Mouse (Mus musculus) kidney, postnatal 36 days (tissue): ENCODE results near the gene Pdlim5.

Source experiments
- DNase-seq, 2 experiments: peaks; one replicate each; pipeline ENCODE4 v3.0.0; 2021 to 2022; ENCODE audit warnings: mixed read lengths in 2 of 2

The Pdlim5 gene

GRCm38 (mm10) chr3:142334496-142334895 lies 61.0 kb downstream of the Pdlim5 start:
- DNase-seq = no peak

- no peak for DNase-seq
These were observed 62.0 kb downstream of the Pdlim5 start for GRCm38 (mm10) chr3:142333458-142333857.

GRCm38 (mm10) chr3:142332716-142333115 lies 62.8 kb downstream of the Pdlim5 start:
- DNase-seq = no peak

DNA sequence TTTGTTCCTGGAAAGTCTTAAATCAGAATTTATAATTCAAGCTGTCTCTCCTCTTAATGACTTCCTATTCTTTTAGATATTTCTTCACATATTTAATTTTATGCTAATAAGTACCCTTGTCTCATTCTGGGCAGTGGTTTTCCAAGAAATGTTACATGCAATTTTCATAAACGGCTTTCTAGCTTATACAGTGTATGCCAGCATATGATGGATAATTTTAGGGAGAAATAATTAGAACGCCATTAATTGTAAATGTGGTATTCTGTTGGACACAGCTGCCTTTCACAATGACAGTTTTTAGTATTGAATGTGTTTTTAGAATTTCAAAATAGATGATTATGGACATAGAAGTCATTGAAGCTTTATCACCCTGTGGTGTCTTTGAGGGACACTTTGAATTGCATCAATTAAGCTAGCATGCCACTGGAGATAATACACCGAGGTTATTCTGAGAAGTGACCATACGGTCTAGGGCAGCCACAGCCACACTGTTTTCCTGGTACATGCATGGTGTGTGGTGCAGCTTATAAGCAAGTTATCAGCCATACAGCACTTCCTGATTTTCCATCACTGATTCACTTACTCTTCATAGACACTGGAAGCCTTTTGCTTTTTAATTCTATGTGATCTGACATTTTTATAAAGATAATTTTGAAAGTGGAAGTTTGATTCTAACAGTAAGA lies 63.5 kb downstream of the Pdlim5 start:
- DNase-seq = no peak

DNA sequence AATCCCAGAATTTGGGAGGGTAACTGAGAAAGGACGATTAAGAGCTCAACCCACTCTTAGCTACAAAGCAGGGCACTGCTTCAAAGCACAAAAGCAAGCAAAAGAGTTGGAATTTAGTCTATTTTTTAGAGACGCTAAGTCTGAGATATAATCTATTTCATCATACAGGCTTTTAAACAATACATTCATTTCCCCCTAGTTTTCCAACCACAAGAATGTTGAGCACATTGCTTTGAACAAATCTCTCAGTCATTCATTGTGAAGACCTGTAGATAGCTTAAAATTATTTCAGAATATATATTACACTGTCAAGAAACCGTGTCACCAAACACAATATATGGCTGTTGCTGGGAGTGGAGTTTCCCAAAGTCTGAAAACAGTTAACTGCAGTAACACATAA lies 65.1 kb downstream of the Pdlim5 start:
- no peak for DNase-seq

DNA sequence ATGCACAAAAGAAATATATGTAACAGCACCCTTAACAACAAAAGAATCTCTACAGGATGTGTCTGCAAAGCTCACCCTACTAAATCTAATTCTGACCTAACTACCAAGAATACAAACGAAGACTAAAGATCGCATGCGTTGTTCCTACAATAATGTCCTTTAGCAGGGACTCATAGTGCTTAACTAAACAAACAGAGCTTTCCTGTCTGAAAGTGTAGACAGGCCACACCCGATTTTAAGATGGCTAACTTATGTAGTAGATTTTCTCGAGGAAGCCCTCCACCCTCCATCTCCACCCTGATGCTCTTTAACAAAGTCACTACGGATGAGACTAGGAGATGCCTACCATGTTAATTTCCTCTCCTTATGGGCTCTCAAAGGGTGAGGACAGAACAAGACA lies 71.9 kb downstream of the Pdlim5 start:
- DNase-seq = no peak

DNA sequence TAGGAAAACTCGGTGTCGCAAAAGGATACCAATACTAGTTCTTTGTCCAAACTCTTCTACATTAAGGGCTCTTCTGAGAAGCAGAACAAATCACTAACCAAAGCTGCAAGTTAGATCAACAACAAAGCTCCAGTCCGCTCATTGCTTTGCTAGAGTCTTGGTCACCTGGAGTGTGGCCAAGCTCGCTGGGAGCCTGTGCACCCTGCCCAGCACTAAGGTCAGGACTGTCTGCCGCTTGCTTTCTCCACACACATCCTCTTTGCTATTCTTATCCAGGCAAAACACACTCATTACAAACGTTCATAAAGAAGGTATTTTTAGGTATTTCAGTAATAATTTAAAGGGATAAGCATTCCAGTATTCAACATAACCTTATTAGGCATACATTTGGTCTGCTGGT lies 73.6 kb downstream of the Pdlim5 start:
- peak; percentile 89 to 94 for DNase-seq

- DNase-seq = peak; percentile 60 to 79
These were observed 77.3 kb downstream of the Pdlim5 start for GRCm38 (mm10) chr3:142318147-142318546.

GRCm38 (mm10) chr3:142316138-142316740 lies 79.3 kb downstream of the Pdlim5 start:
- DNase-seq = no peak

GRCm38 (mm10) chr3:142311075-142311474 lies 84.4 kb downstream of the Pdlim5 start:
- DNase-seq = peak in 1 of 2 experiments; percentile 35

DNA sequence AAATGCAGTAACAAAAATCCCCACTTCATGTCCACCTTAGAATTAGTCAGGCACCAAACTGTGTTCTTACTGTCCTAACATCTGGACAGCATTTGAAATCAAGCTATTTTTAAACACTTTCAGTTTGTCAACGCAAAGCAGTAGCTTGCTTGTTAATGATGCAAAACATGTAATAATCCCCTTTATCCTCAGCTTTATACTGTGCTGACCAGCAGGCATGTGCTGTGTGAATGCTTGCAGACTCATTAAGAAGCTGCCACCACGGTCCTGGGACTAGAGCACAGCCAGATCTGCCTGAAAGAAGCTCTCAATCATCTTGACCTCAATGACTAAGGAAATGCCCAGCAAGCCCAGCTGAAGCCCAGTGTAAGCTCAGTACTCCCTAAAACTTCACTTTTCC lies 85.0 kb downstream of the Pdlim5 start:
- DNase-seq = peak in 1 of 2 experiments; percentile 12

GRCm38 (mm10) chr3:142295287-142295676 lies 100.2 kb downstream of the Pdlim5 start:
- no peak for DNase-seq

- peak; percentile 27 to 65 for DNase-seq
These were observed 100.7 kb downstream of the Pdlim5 start for GRCm38 (mm10) chr3:142294616-142295286.

DNA sequence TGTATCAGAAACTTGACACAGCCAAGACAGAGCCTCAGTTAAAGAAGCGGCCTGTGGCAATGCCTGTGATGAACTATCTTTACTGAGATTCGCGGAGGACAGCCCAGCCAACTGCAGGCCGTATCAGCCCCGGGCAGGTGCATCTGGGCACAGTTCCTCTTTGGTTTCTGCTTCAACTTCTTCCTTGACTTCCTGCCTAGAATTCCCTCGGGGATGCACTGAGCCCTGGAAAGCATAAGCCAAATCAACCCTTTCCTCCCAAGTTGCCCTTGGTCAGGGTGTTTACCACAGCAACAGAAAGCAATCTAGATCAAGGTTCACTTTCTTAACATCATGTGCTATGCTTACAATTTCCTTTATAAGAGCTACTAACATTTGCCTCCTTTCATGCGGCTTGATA lies 101.9 kb downstream of the Pdlim5 start:
- no peak for DNase-seq

DNA sequence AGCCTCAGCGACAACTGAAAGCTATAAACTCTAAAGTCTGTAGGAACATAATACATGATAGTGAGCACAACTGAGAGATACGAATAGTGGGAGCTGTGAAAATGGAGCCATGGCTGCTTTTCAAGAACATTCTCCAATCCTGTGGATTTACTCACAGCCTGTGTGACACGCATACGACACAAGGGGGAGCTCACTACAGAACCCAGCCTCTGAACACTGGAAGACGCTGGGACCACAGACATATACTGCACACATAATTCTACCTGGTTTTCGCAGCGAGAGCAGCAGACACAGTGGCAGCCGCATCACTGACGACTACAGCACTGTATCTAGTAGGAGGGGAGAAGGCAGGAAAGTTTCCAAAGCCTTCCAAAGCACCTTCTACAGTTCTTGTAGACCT lies 112.8 kb downstream of the Pdlim5 start:
- DNase-seq = peak; percentile 66 to 73

DNA sequence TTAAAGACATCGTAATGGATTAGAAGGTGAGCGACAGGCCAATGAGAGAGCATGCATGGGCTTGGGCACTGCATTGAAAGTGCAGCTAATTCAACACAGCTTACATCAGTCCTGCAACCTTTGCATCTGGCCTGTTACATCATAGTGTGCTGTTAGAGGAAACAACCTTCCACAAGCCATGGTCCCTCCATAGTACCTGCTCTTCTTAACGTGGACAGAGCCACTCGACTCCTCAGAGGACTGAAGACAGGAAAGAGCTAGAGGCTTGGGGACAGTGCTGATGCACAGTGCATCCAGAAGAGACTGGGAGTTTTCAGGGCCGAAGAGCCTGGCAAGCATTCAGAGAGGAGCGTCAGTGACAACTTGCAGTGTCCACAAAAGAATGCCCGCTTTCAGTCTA lies 113.8 kb downstream of the Pdlim5 start:
- DNase-seq = no peak

DNA sequence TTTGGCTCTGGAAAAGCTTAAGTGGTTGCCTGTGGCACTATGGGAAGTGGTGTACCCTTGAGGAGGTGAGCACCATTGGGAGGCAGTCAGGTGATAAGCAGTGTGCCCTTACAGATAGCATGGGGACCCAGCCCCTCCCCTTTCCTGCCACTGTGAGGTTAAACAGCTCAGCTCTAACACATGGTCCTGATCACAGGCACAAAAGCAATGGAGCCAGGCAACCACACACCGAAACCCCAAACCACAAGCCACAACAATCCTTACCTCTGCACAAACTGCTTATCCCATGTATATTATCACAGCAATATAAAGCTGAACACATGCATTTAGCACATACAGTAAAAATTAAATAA lies 114.4 kb downstream of the Pdlim5 start:
- DNase-seq = peak; percentile 12 to 13

DNA sequence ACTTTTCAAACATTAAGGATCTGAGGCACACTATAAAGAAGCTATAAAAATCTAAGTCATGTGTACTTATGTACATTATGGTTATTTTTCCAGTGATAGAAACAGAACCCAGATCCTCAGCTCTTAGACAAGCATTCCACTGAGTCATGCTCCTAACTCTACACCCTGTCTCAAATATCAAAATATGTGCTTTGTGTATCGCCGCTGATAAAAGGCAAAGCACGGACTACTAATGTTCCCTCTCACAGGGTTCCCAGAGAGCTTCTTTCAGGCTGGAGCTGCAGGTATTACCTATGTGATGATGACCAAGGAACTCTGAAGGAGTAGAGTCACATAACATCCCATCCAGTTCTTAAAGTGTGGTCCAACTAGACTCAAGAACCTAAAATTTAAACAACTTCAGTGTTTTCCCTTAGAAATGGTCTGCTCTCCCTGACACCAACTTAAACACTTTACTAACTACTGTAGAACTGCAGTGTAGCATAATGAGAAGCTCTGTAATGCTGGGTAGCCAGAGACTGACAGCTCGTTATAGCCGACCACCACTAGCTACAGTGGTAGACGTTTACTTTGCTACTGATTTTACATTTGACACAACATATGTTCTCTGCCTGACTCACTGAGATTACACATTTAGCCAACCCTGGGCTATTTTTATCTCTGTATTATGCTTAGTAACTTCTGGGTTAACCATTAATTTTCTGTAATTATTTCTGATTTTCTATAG lies 115.0 kb downstream of the Pdlim5 start:
- no peak for DNase-seq

DNA sequence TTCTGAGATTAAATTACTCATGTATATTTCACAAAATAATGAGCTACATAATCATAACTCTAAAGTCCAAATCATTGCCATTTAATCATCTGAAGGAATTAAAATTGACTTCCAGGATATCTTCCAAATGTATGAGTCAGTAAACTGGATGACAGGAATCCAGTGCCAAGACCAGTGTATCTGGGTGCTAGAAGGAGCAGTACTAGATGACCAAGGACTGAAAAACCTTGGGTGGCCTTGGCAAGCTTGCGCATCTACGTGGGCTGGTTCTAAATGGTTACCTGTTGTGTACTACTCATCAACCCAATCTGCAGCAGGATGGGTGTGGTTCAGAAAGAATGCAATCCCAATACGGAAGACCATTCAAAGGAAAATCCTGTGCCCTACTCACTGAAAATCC lies 116.5 kb downstream of the Pdlim5 start:
- DNase-seq = no peak

- no peak for DNase-seq
These were observed 119.0 kb downstream of the Pdlim5 start for GRCm38 (mm10) chr3:142276506-142276905.

DNA sequence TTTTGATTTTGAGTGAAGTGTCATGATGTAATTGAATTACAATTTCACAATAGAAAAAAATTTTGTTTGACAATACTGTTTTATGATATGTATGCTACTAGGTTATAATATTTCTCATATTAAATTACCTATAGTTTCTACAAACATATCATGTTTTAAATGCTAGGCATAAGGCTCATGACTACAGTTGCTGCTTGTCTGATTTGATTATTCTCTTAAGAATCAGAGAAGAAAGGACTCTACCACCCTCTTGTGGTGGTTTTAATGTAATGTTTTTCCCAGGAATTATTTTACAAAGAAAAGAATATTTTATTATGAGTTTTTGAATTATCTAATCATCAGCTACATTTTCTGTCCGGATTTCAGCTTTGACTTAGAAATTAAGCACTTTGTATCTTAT lies 120.5 kb downstream of the Pdlim5 start:
- DNase-seq = no peak

- peak; percentile 63 for DNase-seq
These were observed 121.0 kb downstream of the Pdlim5 start for GRCm38 (mm10) chr3:142274451-142274850.

- no peak for DNase-seq
These were observed 122.2 kb downstream of the Pdlim5 start for GRCm38 (mm10) chr3:142273265-142273664.

DNA sequence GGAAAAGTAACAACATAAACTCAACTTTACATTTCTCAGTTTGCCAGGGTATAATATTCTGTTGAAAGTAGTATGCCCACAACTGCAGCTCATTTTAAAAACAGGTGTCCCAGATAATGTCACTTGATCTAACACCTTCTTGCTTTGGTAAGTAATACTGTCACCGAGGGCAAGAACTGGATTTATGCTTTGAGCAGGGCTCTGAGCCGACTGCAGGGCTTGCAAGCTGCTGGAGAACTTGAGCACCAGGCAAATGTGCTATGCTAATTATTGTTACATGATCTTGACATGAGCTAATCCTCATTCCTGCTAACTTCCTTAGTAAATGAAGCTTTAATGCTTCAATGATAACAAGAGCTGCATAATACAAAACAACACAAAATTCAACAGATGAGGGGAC lies 139.1 kb downstream of the Pdlim5 start:
- DNase-seq = no peak
